Mouse (Mus musculus): Measurements from ENCODE around the gene Nepn. TPM values are rescaled to one million over a fixed set of nuclear protein-coding genes. Genes with fewer than 3 reads are reported as not detected.

Gene Nepn
- polyA plus RNA-seq, 1 experiment = 29.6 TPM

- 43% methylated on average over 4 of the region's 4 CpGs for WGBS
- H3K4me3 ChIP-seq (ENCODE audit: insufficient read depth, low read depth, low read length) = no peak overlapping the region
- H3K4me1 ChIP-seq (ENCODE audit: control insufficient read depth, insufficient read depth, low read length) = peaks cover 9% of the 10 kb centered on the region; the same call in 1 of the 2 replicates
- H3K27me3 ChIP-seq (replicated peaks; ENCODE audit: control insufficient read depth, insufficient read depth, low read length) = no peaks in the 10 kb centered on the region
- 0 out of 2 replicates have a peak overlapping the region, but pooled peaks have one; percentile 30 for H3K27ac ChIP-seq (ENCODE audit: insufficient read depth, low read depth, low read length)
- TF ChIP-seq CTCF (conservative IDR thresholded peaks at IDR 0.05; ENCODE audit: insufficient read depth, insufficient read length, low read depth, low read length) = no peak
- TF ChIP-seq POLR2A (IDR thresholded peaks at IDR 0.05; ENCODE audit: low read depth, low read length) = no peak
- DNase-seq = no peak
- no peaks in the 10 kb centered on the region; the same call in 1 of the 2 replicates for H3K36me3 ChIP-seq (ENCODE audit: control insufficient read depth, insufficient read depth, low read length)
Observed at GRCm38 (mm10) chr10:52373834-52374233, 14.9 kb upstream of the Nepn start.

- TF ChIP-seq CTCF (conservative IDR thresholded peaks at IDR 0.05; ENCODE audit: insufficient read depth, insufficient read length, low read depth, low read length) (no peak), POLR2A (IDR thresholded peaks at IDR 0.05; ENCODE audit: low read depth, low read length) (no peak)
- H3K27me3 ChIP-seq (replicated peaks; ENCODE audit: control insufficient read depth, insufficient read depth, low read length) = no peaks in the 10 kb centered on the region
- no peaks in the 10 kb centered on the region; the same call in 1 of the 2 replicates for H3K36me3 ChIP-seq (ENCODE audit: control insufficient read depth, insufficient read depth, low read length)
- peaks cover 9% of the 10 kb centered on the region; the same call in 1 of the 2 replicates for H3K4me1 ChIP-seq (ENCODE audit: control insufficient read depth, insufficient read depth, low read length)
- H3K27ac ChIP-seq (ENCODE audit: insufficient read depth, low read depth, low read length) = no peak overlapping the region
- peak; percentile 81 for DNase-seq
- no peak overlapping the region for H3K4me3 ChIP-seq (ENCODE audit: insufficient read depth, low read depth, low read length)
Observed at GRCm38 (mm10) chr10:52374651-52375050, 14.1 kb upstream of the Nepn start.

GRCm38 (mm10) chr10:52376422-52376821, 12.3 kb upstream of the Nepn start:
- H3K27me3 ChIP-seq (replicated peaks; ENCODE audit: control insufficient read depth, insufficient read depth, low read length) = no peaks in the 10 kb centered on the region
- no peak for TF ChIP-seq CTCF (conservative IDR thresholded peaks at IDR 0.05; ENCODE audit: insufficient read depth, insufficient read length, low read depth, low read length)
- no peak for TF ChIP-seq POLR2A (IDR thresholded peaks at IDR 0.05; ENCODE audit: low read depth, low read length)
- H3K4me3 ChIP-seq (ENCODE audit: insufficient read depth, low read depth, low read length) = no peak overlapping the region
- H3K4me1 ChIP-seq (ENCODE audit: control insufficient read depth, insufficient read depth, low read length) = peaks cover 9% of the 10 kb centered on the region; the same call in 1 of the 2 replicates
- WGBS = 92% methylated on average over 2 of the region's 2 CpGs
- no peak for DNase-seq
- no peaks in the 10 kb centered on the region; the same call in 1 of the 2 replicates for H3K36me3 ChIP-seq (ENCODE audit: control insufficient read depth, insufficient read depth, low read length)
- no peak overlapping the region for H3K27ac ChIP-seq (ENCODE audit: insufficient read depth, low read depth, low read length)

- no peak for DNase-seq
- WGBS = 72% methylated on average over 2 of the region's 2 CpGs
- Histone ChIP-seq H3K4me1 (ENCODE audit: control insufficient read depth, insufficient read depth, low read length) (peaks cover 11% of the 10 kb centered on the region), H3K27me3 (replicated peaks; ENCODE audit: control insufficient read depth, insufficient read depth, low read length) (no peaks in the 10 kb centered on the region), H3K36me3 (ENCODE audit: control insufficient read depth, insufficient read depth, low read length) (no peaks in the 10 kb centered on the region; the same call in 1 of the 2 replicates), H3K27ac (ENCODE audit: insufficient read depth, low read depth, low read length) (no peak overlapping the region), H3K4me3 (ENCODE audit: insufficient read depth, low read depth, low read length) (no peak overlapping the region)
- TF ChIP-seq CTCF (conservative IDR thresholded peaks at IDR 0.05; ENCODE audit: insufficient read depth, insufficient read length, low read depth, low read length) (no peak), POLR2A (IDR thresholded peaks at IDR 0.05; ENCODE audit: low read depth, low read length) (no peak)
Observed at GRCm38 (mm10) chr10:52377813-52378212, 11.0 kb upstream of the Nepn start.

GRCm38 (mm10) chr10:52381321-52381801, 7.4 kb upstream of the Nepn start:
- Histone ChIP-seq H3K36me3 (ENCODE audit: control insufficient read depth, insufficient read depth, low read length) (no peaks in the 10 kb centered on the region; the same call in 1 of the 2 replicates), H3K27ac (ENCODE audit: insufficient read depth, low read depth, low read length) (peak overlapping the region; percentile 43; the same call in 1 of the 2 replicates), H3K27me3 (replicated peaks; ENCODE audit: control insufficient read depth, insufficient read depth, low read length) (no peaks in the 10 kb centered on the region), H3K4me3 (ENCODE audit: insufficient read depth, low read depth, low read length) (peak overlapping the region; percentile 92), H3K4me1 (ENCODE audit: control insufficient read depth, insufficient read depth, low read length) (peaks cover 14% of the 10 kb centered on the region)
- WGBS = under 1% methylated on average over 19 of the region's 19 CpGs
- TF ChIP-seq CTCF (conservative IDR thresholded peaks at IDR 0.05; ENCODE audit: insufficient read depth, insufficient read length, low read depth, low read length) = no peak
- TF ChIP-seq POLR2A (IDR thresholded peaks at IDR 0.05; ENCODE audit: low read depth, low read length) = no peak
- DNase-seq = no peak

GRCm38 (mm10) chr10:52381845-52382591, 6.8 kb upstream of the Nepn start, which contains the start of gene Gopc:
TSS of gene Gopc (minus strand) at chr10:52382124.
- no peaks in the 10 kb centered on the region for H3K27me3 ChIP-seq (replicated peaks; ENCODE audit: control insufficient read depth, insufficient read depth, low read length)
- H3K27ac ChIP-seq (ENCODE audit: insufficient read depth, low read depth, low read length) = peak within 1 kb of the TSS; percentile 99
- peak within 1 kb of the TSS; percentile 98 for H3K4me3 ChIP-seq (ENCODE audit: insufficient read depth, low read depth, low read length)
- peaks cover 14% of the 10 kb centered on the region for H3K4me1 ChIP-seq (ENCODE audit: control insufficient read depth, insufficient read depth, low read length)
- under 1% methylated on average over 71 of the region's 71 CpGs for WGBS
- peak; percentile 99 for DNase-seq
- no peak for TF ChIP-seq CTCF (conservative IDR thresholded peaks at IDR 0.05; ENCODE audit: insufficient read depth, insufficient read length, low read depth, low read length)
- peak; percentile 56 for TF ChIP-seq POLR2A (IDR thresholded peaks at IDR 0.05; ENCODE audit: low read depth, low read length)
- H3K36me3 ChIP-seq (ENCODE audit: control insufficient read depth, insufficient read depth, low read length) = no peaks in the 10 kb centered on the region

- 27% methylated on average over 6 of the region's 6 CpGs for WGBS
- Histone ChIP-seq H3K4me3 (ENCODE audit: insufficient read depth, low read depth, low read length) (peak overlapping the region; percentile 98), H3K27ac (ENCODE audit: insufficient read depth, low read depth, low read length) (peak overlapping the region; percentile 92), H3K4me1 (ENCODE audit: control insufficient read depth, insufficient read depth, low read length) (peaks cover 11% of the 10 kb centered on the region), H3K27me3 (replicated peaks; ENCODE audit: control insufficient read depth, insufficient read depth, low read length) (no peaks in the 10 kb centered on the region), H3K36me3 (ENCODE audit: control insufficient read depth, insufficient read depth, low read length) (no peaks in the 10 kb centered on the region)
- peak; percentile 61 for DNase-seq
- TF ChIP-seq POLR2A (IDR thresholded peaks at IDR 0.05; ENCODE audit: low read depth, low read length) (no peak), CTCF (conservative IDR thresholded peaks at IDR 0.05; ENCODE audit: insufficient read depth, insufficient read length, low read depth, low read length) (no peak)
Observed at GRCm38 (mm10) chr10:52383022-52383421, 5.8 kb upstream of the Nepn start.
